Mouse (Mus musculus) heart, adult 8-10 months (tissue): ENCODE results near the gene Smtn. TPM values are rescaled to one million over a fixed set of nuclear protein-coding genes. Genes with fewer than 3 reads are reported as not detected.

Experiments
- total RNA-seq, 4 experiments: library from RNA; stranded (reverse); gene quantifications; 2 replicates each; pipeline ENCODE4 v1.2.4; 2022

The Smtn gene
- total RNA-seq, 4 experiments from 2014 or later, result 128 to 185 (median 149) TPM

Other genes with a start within 250 kb of the Smtn start
- gene Pik3ip1, start 210.2 kb downstream of the Smtn start, total RNA-seq, result 10 to 100 TPM; 37.3 to 67.8 (median 56.9) TPM
- 10 to 100 TPM; 16.7 to 25.5 (median 19.4) TPM for gene Limk2, start 131.4 kb downstream of the Smtn start, total RNA-seq
- 10 to 100 TPM; 18.9 to 23.0 (median 20.4) TPM for gene Rnf185, start 88.2 kb downstream of the Smtn start, total RNA-seq
- under 1 TPM in 2 of 4 experiments, not detected in 2; 0.14 to 0.16 TPM for gene Pla2g3, start 52.3 kb downstream of the Smtn start, total RNA-seq
- gene Inpp5j, start 35.8 kb downstream of the Smtn start, total RNA-seq, result 10 to 100 TPM; 19.9 to 24.1 (median 22.7) TPM
- 10 to 100 TPM; 33.5 to 51.0 (median 41.9) TPM for gene Selenom, start 25.9 kb downstream of the Smtn start, total RNA-seq
- 10 to 100 TPM; 18.5 to 20.2 (median 18.7) TPM for gene Morc2a, start 108.6 kb upstream of the Smtn start, total RNA-seq